Mouse (Mus musculus) liver, embryonic 14.5 days (tissue): ENCODE measurements at regions not wholly inside any gene's neighbourhood (a gene's known extent, or its start where the extent isn't known, plus 50 kb on each side); places are given as distances from the start of the nearest gene placed in this dataset.

Experiments used
- ATAC-seq: fragments of 200-750 bp; cut with Nextera tagmentation; 2 replicates; pipeline ENCODE4 v1.8.0; 2017; ENCODE audit warnings: moderate number of reproducible peaks, mild to moderate bottlenecking, moderate library complexity; ENCODE audit not compliant: insufficient read depth
- DNase-seq, 3 experiments: peaks; one replicate each; pipeline ENCODE4 v3.0.0-alpha.2; 2012 to 2013; ENCODE audit warnings: low read depth in 3 of 3, low spot score in 3 of 3
- H3K27ac ChIP-seq: fragments of 300-500 bp; sonication (generic); 2 replicates; pipeline ENCODE4 v1.5.1; 2014; ENCODE audit warnings: moderate library complexity, mild to moderate bottlenecking, control low read depth, inconsistent platforms
- H3K27me3 ChIP-seq: fragments of 300-500 bp; sonication (generic); 2 replicates; pipeline ENCODE4 v1.6.1; 2014; ENCODE audit warnings: mild to moderate bottlenecking, low read length, moderate library complexity; ENCODE audit not compliant: control insufficient read depth, insufficient read depth
- H3K36me3 ChIP-seq: fragments of 300-500 bp; sonication (generic); replicated peaks from 2 replicates; pipeline ENCODE4 v1.6.1; 2014; ENCODE audit warnings: low read depth; ENCODE audit not compliant: control insufficient read depth, insufficient read depth
- H3K4me1 ChIP-seq, 2 experiments: fragments of 200-500 bp in 1 of 2; fragments of 300-500 bp in 1 of 2; sonication (generic) in 1 of 2; replicated peaks; 2 replicates each; pipeline ENCODE4 v1.6.1; 2012 to 2014; ENCODE audit warnings: antibody characterized with exemption in 1 of 2, inconsistent platforms in 1 of 2, low read length in 1 of 2; ENCODE audit not compliant: control insufficient read depth in 2 of 2, insufficient read depth in 2 of 2
- H3K4me2 ChIP-seq: fragments of 300-500 bp; sonication (generic); 2 replicates; pipeline ENCODE4 v1.6.1; 2014; ENCODE audit warnings: low read depth, mild to moderate bottlenecking, control low read depth, moderate library complexity
- H3K4me3 ChIP-seq, 2 experiments: fragments of 200-500 bp in 1 of 2; fragments of 300-500 bp in 1 of 2; sonication (generic) in 1 of 2; 2 replicates each; pipeline ENCODE4 v1.5.1; 2012 to 2014; ENCODE audit warnings: low read depth in 2 of 2, low read length in 2 of 2, mild to moderate bottlenecking in 2 of 2, control low read depth in 1 of 2, inconsistent platforms in 1 of 2, moderate library complexity in 1 of 2; ENCODE audit not compliant: insufficient read depth in 1 of 2
- H3K9ac ChIP-seq: fragments of 300-500 bp; sonication (generic); replicated peaks from 2 replicates; pipeline ENCODE4 v1.6.1; 2014; ENCODE audit warnings: mild to moderate bottlenecking, control low read depth, moderate library complexity
- H3K9me3 ChIP-seq: fragments of 300-500 bp; sonication (generic); 2 replicates; pipeline ENCODE4 v1.6.1; 2016; ENCODE audit warnings: low read length, mixed read lengths; ENCODE audit not compliant: control insufficient read depth
- CTCF ChIP-seq: IDR thresholded peaks from 2 replicates; pipeline ENCODE4 v1.5.1; 2016; ENCODE audit warnings: antibody characterized with exemption, low read depth, control low read depth
- EP300 ChIP-seq: IDR thresholded peaks from 2 replicates; pipeline ENCODE4 v1.6.1; 2016; ENCODE audit warnings: antibody characterized with exemption, low read depth
- WGBS: fragments of 180-500 bp; shearing (Covaris S2); extraction: QIAGEN DNeasy Blood & Tissue Kit; methylation state at CpG from one replicate; pipeline ENCODE4 v1.1.7; 2014; ENCODE audit not compliant: insufficient replicate concordance; 5-methylcytosine and 5-hydroxymethylcytosine counted together

DNA sequence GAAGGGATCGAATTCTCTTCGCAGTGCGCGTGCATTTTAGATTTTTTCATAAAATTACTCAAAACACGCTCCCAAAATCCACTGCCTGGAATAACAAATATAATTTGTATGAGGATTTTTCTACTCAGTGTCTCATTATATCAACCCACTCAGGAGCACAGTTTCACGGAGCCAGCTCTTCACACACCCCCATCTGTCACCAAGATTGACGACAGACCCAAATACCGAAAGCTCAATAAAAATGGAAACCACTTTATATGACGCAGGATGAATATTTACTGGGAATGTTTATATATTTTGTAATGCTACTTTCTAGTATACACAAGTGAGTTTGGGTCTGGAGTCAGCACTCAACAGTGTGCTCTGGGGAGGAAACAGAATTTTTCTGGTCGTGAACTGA lies 333.0 kb downstream of the Nkx6-1 start:
- WGBS, result 78% methylated on average over 10 of the region's 10 CpGs
- no peak overlapping the region for H3K4me3 ChIP-seq

GRCm38 (mm10) chr5:101326122-101326521 lies 338.7 kb downstream of the Nkx6-1 start:
- Histone ChIP-seq H3K9me3 (no peaks in the 10 kb centered on the region; the same call in 1 of the 2 replicates), H3K4me3 (no peak overlapping the region), H3K27me3 (no peaks in the 10 kb centered on the region), H3K9ac (no peak overlapping the region), H3K4me2 (no peak overlapping the region), H3K36me3 (no peaks in the 10 kb centered on the region), H3K4me1 (no peaks in the 10 kb centered on the region), H3K27ac (no peak overlapping the region)
- WGBS, result 36% methylated on average over 4 of the region's 4 CpGs
- no peak for ATAC-seq
- TF ChIP-seq CTCF, result no peak
- TF ChIP-seq EP300, result no peak
- DNase-seq, result no peak

More for the DNA sequence above, 333.0 kb downstream of the Nkx6-1 start:
- Histone ChIP-seq H3K27me3 (no peaks in the 10 kb centered on the region), H3K36me3 (no peaks in the 10 kb centered on the region), H3K9me3 (no peaks in the 10 kb centered on the region; the same call in 1 of the 2 replicates), H3K4me1 (no peaks in the 10 kb centered on the region), H3K27ac (no peak overlapping the region), H3K9ac (no peak overlapping the region), H3K4me2 (no peak overlapping the region)
- ATAC-seq (no peak), DNase-seq (no peak)
- no peak for TF ChIP-seq CTCF
- no peak for TF ChIP-seq EP300

DNA sequence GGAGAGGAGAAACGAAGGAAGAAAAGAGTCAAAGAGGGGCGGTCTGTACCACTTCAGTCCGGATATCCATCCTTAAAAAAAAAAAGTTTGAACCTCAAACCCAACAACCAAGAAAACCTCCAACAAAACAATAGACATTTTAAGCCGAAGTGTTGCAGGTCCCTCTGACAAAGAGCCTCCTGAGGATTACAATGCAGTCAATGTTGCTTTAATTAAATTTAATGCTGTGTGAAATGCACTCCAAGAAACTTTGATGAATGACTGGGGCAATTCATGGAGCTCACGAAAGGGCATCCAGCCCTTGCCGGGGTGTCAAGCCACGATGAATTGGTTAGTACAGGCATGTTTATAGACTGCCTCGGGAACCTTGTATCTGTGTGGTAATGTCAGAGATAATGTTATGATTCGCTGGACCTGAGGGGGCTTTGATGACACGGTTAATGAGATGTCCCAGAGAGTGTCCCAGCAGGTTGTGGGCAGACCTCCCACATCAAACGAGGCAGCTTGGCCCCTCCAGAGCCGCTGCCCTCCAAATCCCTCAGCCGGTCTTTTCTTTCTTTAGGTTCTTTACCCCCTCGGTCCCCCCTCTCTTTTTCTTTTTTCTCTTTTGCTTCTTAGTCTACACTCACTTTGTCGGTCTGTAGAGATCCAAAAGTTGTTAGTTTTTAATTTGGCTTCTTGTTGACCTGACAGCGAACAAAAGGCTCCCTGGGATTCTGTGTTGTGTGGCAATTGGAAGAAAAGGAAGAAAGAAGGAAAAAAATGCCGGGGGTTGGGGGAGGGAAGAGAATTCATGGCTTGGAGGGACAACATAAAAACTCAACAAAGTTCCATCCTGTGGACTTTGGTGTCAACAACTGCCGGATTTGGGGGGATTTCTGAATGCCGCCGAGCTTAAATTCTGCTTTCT lies 341.5 kb downstream of the Nkx6-1 start:
- Histone ChIP-seq H3K27ac (no peak overlapping the region), H3K4me3 (no peak overlapping the region), H3K27me3 (no peaks in the 10 kb centered on the region), H3K4me1 (no peaks in the 10 kb centered on the region), H3K4me2 (no peak overlapping the region), H3K9me3 (no peaks in the 10 kb centered on the region), H3K9ac (no peak overlapping the region), H3K36me3 (no peaks in the 10 kb centered on the region)
- ATAC-seq (no peak), DNase-seq (no peak)
- 24% methylated on average over 20 of the region's 20 CpGs for WGBS
- TF ChIP-seq EP300 (no peak), CTCF (no peak)

DNA sequence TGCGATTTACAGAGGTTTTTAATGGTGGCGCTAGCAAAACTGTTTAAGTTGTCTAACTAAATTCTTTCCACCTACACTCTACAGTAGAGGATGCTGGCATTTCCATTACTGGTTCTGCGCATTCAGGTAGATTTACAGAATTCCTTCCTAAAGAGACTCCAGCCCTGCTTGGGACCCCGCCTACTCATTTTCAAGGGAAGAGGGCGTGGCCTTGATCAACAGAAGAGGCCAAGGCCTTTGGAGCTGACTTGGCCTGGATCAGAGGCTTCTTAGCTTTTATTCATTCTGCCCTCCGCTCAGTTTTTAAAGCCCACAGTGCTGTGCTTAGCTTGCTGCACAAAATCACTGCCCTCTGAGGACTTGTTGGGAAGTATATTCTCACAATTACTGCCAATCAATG lies 364.8 kb downstream of the Nkx6-1 start:
- WGBS, result 70% methylated on average over 6 of the region's 6 CpGs

DNA sequence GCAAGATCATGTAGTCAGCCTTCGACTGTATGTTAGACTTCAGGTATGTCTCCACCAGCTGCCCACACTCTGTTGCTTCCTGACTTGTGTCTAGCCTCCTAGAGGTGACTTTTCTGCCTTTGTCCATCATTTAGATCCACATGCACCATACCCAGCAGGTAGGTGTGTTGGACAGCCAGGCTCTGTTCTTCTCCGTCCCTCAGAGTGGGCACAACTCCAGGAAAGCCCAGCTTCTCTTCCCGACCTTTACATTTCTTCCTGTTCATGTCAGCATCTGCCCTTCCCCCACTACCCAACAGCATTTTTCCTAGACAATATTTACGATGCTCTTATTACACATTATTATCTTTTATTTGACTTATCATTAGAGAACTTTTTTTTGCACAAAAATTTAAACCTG lies 366.4 kb downstream of the Nkx6-1 start:
- 35% methylated on average over 4 of the region's 4 CpGs for WGBS

More for the DNA sequence above, 364.8 kb downstream of the Nkx6-1 start:
- Histone ChIP-seq H3K9ac (no peak overlapping the region), H3K9me3 (no peaks in the 10 kb centered on the region), H3K27me3 (no peaks in the 10 kb centered on the region), H3K4me2 (no peak overlapping the region), H3K27ac (no peak overlapping the region), H3K4me3 (no peak overlapping the region), H3K36me3 (no peaks in the 10 kb centered on the region), H3K4me1 (no peaks in the 10 kb centered on the region)
- DNase-seq, result no peak
- TF ChIP-seq EP300 (no peak), CTCF (no peak)
- no peak for ATAC-seq

More for the DNA sequence above, 366.4 kb downstream of the Nkx6-1 start:
- no peak for TF ChIP-seq EP300
- no peaks in the 10 kb centered on the region for H3K36me3 ChIP-seq
- no peaks in the 10 kb centered on the region for H3K4me1 ChIP-seq
- ATAC-seq (no peak), DNase-seq (no peak)
- no peaks in the 10 kb centered on the region for H3K9me3 ChIP-seq
- no peaks in the 10 kb centered on the region for H3K27me3 ChIP-seq
- no peak overlapping the region for H3K4me3 ChIP-seq
- no peak overlapping the region for H3K9ac ChIP-seq
- no peak overlapping the region for H3K27ac ChIP-seq
- no peak overlapping the region for H3K4me2 ChIP-seq
